Mouse (Mus musculus) neural tube, embryonic 15.5 days (tissue): ENCODE measurements around the gene C530008M17Rik. TPM values are rescaled to one million over a fixed set of nuclear protein-coding genes. Genes with fewer than 3 reads are reported as not detected.

Experiments
- ATAC-seq: fragments of 200-750 bp; cut with Nextera tagmentation; 2 replicates; pipeline ENCODE4 v1.8.0; 2017; ENCODE audit warnings: mild to moderate bottlenecking, moderate TSS enrichment, moderate library complexity; ENCODE audit not compliant: low FRiP score
- H3K27ac ChIP-seq: fragments of 300-500 bp; sonication (generic); replicated peaks from 2 replicates; pipeline ENCODE4 v1.5.1; 2015; ENCODE audit warnings: mild to moderate bottlenecking, inconsistent platforms
- H3K27me3 ChIP-seq: fragments of 300-500 bp; sonication (generic); replicated peaks from 2 replicates; pipeline ENCODE4 v1.6.1; 2015; ENCODE audit warnings: inconsistent platforms
- H3K36me3 ChIP-seq: fragments of 300-500 bp; sonication (generic); 2 replicates; pipeline ENCODE4 v1.6.1; 2015; ENCODE audit warnings: inconsistent platforms
- H3K4me1 ChIP-seq: fragments of 300-500 bp; sonication (generic); 2 replicates; pipeline ENCODE4 v1.6.1; 2015; ENCODE audit warnings: inconsistent platforms
- H3K4me2 ChIP-seq: fragments of 300-500 bp; sonication (generic); 2 replicates; pipeline ENCODE4 v1.6.1; 2015; ENCODE audit warnings: inconsistent platforms, mild to moderate bottlenecking, moderate library complexity
- H3K4me3 ChIP-seq: fragments of 300-500 bp; sonication (generic); replicated peaks from 2 replicates; pipeline ENCODE4 v1.5.1; 2015; ENCODE audit warnings: mild to moderate bottlenecking, inconsistent platforms
- H3K9ac ChIP-seq: fragments of 300-500 bp; sonication (generic); replicated peaks from 2 replicates; pipeline ENCODE4 v1.6.1; 2015; ENCODE audit warnings: mild to moderate bottlenecking, inconsistent platforms
- H3K9me3 ChIP-seq: fragments of 300-500 bp; sonication (generic); replicated peaks from 2 replicates; pipeline ENCODE4 v1.6.1; 2016; ENCODE audit warnings: inconsistent platforms
- WGBS: fragments of 180-500 bp; shearing (Covaris S2); methylation state at CpG from one replicate; pipeline ENCODE4 v1.1.7; 2015; ENCODE audit warnings: mixed read lengths; 5-methylcytosine and 5-hydroxymethylcytosine counted together
- polyA plus RNA-seq: library from polyadenylated mRNA; unstranded; fragments of >200 nt; fragmentation: Nextera tagmentation; extraction: Ambion mirVana; gene quantifications from 2 replicates; pipeline ENCODE4 v1.2.1, GENCODE M21; 2015

Gene C530008M17Rik
- polyA plus RNA-seq, 1 experiment from 2014 or later: 57.1 TPM

GRCm38 (mm10) chr5:76783104-76783441 is 126.8 kb downstream of the C530008M17Rik start:
- peak overlapping the region; percentile 79 for H3K27ac ChIP-seq
- 0 out of 2 replicates have a peak, but pooled peaks have one; percentile 2 for ATAC-seq
- no peak overlapping the region for H3K9ac ChIP-seq
- no peaks in the 10 kb centered on the region for H3K9me3 ChIP-seq
- H3K4me1 ChIP-seq: peaks cover 24% of the 10 kb centered on the region
- H3K36me3 ChIP-seq: no peaks in the 10 kb centered on the region
- no peaks in the 10 kb centered on the region for H3K27me3 ChIP-seq
- WGBS: 36% methylated on average over 8 of the region's 8 CpGs
- H3K4me2 ChIP-seq: no peak overlapping the region
- H3K4me3 ChIP-seq: no peak overlapping the region

DNA sequence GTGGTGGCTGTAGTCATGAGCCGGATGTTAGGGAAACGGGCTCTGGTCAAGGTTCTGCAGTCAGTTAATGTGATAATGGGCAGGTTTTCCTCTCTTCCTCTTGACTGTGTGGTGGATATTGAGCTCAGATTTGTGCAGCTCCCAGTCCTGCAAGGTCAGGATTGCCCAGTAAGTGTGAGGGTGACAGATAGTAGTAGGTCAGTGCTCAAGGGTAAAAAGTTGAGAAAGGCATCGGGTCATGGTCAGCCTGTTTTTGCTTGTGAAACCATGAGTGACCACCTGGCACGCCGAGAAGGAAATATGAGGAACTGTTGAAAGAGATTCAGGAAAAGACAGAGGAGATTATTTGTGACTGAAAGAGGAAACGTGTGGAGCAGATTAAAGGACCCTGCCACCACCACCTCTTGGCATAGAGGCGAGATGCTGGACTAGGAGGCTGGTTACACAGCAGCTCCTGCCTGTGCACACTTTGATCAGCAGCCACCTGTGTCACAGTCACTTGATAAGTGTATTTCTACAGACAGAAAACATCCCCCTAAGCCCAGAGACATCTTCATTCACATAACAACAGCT is 127.9 kb downstream of the C530008M17Rik start:
- Histone ChIP-seq H3K4me1 (peaks cover 21% of the 10 kb centered on the region), H3K9ac (no peak overlapping the region), H3K36me3 (no peaks in the 10 kb centered on the region), H3K27me3 (no peaks in the 10 kb centered on the region), H3K27ac (no peak overlapping the region), H3K4me2 (no peak overlapping the region), H3K9me3 (no peaks in the 10 kb centered on the region), H3K4me3 (no peak overlapping the region)
- ATAC-seq: no peak
- 86% methylated on average over 7 of the region's 7 CpGs for WGBS

- H3K4me2 ChIP-seq: no peak overlapping the region
- H3K36me3 ChIP-seq: no peaks in the 10 kb centered on the region
- peaks cover 21% of the 10 kb centered on the region for H3K4me1 ChIP-seq
- H3K4me3 ChIP-seq: no peak overlapping the region
- ATAC-seq: no peak
- H3K9ac ChIP-seq: no peak overlapping the region
- H3K9me3 ChIP-seq: no peaks in the 10 kb centered on the region
- 85% methylated on average over 6 of the region's 6 CpGs for WGBS
- no peak overlapping the region for H3K27ac ChIP-seq
- H3K27me3 ChIP-seq: no peaks in the 10 kb centered on the region
Measured at GRCm38 (mm10) chr5:76785013-76785412, 128.7 kb downstream of the C530008M17Rik start.

DNA sequence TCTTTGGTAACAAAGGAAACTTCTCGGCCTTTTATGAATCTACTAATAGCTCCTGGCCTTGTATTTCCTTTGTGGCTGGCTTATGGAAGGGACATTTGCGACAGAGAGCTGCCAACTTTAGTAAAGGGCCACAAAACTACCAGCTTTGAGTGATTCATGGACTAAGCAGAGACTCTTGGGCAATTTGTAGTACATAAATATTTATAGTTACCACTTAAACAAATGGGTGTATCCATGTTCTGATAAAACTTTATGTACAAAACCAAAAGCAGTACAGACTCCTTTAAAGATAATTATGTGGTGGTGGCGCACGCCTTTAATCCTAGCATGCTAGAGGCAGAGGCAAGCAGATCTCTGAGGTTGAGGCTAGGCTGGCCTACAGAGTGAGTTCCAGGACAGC is 133.6 kb downstream of the C530008M17Rik start:
- Histone ChIP-seq H3K4me3 (no peak overlapping the region), H3K36me3 (peaks cover 7% of the 10 kb centered on the region; the same call in 1 of the 2 replicates), H3K9ac (no peak overlapping the region), H3K9me3 (no peaks in the 10 kb centered on the region), H3K4me1 (no peaks in the 10 kb centered on the region), H3K27me3 (no peaks in the 10 kb centered on the region), H3K4me2 (no peak overlapping the region), H3K27ac (no peak overlapping the region)
- 85% methylated on average over 4 of the region's 4 CpGs for WGBS
- no peak for ATAC-seq

GRCm38 (mm10) chr5:76791280-76791679 is 135.0 kb downstream of the C530008M17Rik start:
- Histone ChIP-seq H3K36me3 (peaks cover 7% of the 10 kb centered on the region; the same call in 1 of the 2 replicates), H3K27me3 (no peaks in the 10 kb centered on the region), H3K4me2 (no peak overlapping the region), H3K4me1 (no peaks in the 10 kb centered on the region), H3K4me3 (no peak overlapping the region), H3K27ac (no peak overlapping the region), H3K9me3 (no peaks in the 10 kb centered on the region), H3K9ac (no peak overlapping the region)
- WGBS: 66% methylated on average over 4 of the region's 4 CpGs
- no peak for ATAC-seq

GRCm38 (mm10) chr5:76792720-76793119 is 136.4 kb downstream of the C530008M17Rik start:
- H3K36me3 ChIP-seq: peaks cover 7% of the 10 kb centered on the region; the same call in 1 of the 2 replicates
- no peak overlapping the region for H3K9ac ChIP-seq
- H3K9me3 ChIP-seq: no peaks in the 10 kb centered on the region
- no peak overlapping the region for H3K4me3 ChIP-seq
- no peaks in the 10 kb centered on the region for H3K27me3 ChIP-seq
- 93% methylated on average over 6 of the region's 6 CpGs for WGBS
- no peak overlapping the region for H3K27ac ChIP-seq
- no peak for ATAC-seq
- no peaks in the 10 kb centered on the region for H3K4me1 ChIP-seq
- H3K4me2 ChIP-seq: no peak overlapping the region

- 0 out of 2 replicates have a peak overlapping the region, but pooled peaks have one; percentile 23 for H3K27ac ChIP-seq
- H3K27me3 ChIP-seq: no peaks in the 10 kb centered on the region
- no peak for ATAC-seq
- H3K9ac ChIP-seq: no peak overlapping the region
- peaks cover 3% of the 10 kb centered on the region; the same call in 1 of the 2 replicates for H3K36me3 ChIP-seq
- no peaks in the 10 kb centered on the region for H3K9me3 ChIP-seq
- no peak overlapping the region for H3K4me3 ChIP-seq
- H3K4me1 ChIP-seq: no peaks in the 10 kb centered on the region
- 79% methylated on average over 8 of the region's 8 CpGs for WGBS
- no peak overlapping the region for H3K4me2 ChIP-seq
Measured at GRCm38 (mm10) chr5:76798043-76798442, 141.7 kb downstream of the C530008M17Rik start.

- Histone ChIP-seq H3K9ac (no peak overlapping the region), H3K4me2 (no peak overlapping the region), H3K27ac (no peak overlapping the region), H3K27me3 (no peaks in the 10 kb centered on the region), H3K36me3 (no peaks in the 10 kb centered on the region), H3K4me1 (no peaks in the 10 kb centered on the region), H3K9me3 (no peaks in the 10 kb centered on the region), H3K4me3 (no peak overlapping the region)
- ATAC-seq: no peak
- WGBS: 77% methylated on average over 10 of the region's 10 CpGs
Measured at GRCm38 (mm10) chr5:76799471-76799870, 143.2 kb downstream of the C530008M17Rik start.

DNA sequence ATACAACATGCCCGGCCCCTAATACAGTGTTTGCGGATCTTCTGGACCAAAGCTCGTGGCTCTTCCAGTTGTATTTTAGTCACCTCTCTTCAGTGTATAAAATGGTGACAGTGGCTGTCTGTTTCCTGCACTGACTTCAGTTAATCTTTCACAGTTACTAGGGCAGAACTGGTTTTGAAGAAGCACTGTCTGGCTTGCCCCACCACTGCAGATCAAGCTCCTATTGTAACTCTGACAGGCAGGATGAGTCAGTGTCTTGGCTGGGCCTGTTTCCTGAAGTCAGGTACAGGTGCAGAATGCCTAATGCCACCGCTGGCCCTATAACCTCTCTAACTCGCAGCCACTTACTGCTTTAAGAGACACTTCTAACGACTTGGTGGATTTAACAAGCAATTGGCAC is 152.7 kb downstream of the C530008M17Rik start:
- no peaks in the 10 kb centered on the region for H3K27me3 ChIP-seq
- ATAC-seq: no peak
- 87% methylated on average over 6 of the region's 6 CpGs for WGBS

GRCm38 (mm10) chr5:76815035-76815434 is 158.7 kb downstream of the C530008M17Rik start:
- no peak overlapping the region; the same call in 1 of the 2 replicates for H3K4me2 ChIP-seq
- H3K9me3 ChIP-seq: no peaks in the 10 kb centered on the region
- H3K9ac ChIP-seq: no peak overlapping the region
- peak overlapping the region; percentile 54; the same call in 1 of the 2 replicates for H3K27ac ChIP-seq
- ATAC-seq: peak; percentile 57; the same call in 1 of the 2 replicates
- WGBS: 37% methylated on average over 11 of the region's 11 CpGs
- no peaks in the 10 kb centered on the region for H3K27me3 ChIP-seq
- no peaks in the 10 kb centered on the region for H3K36me3 ChIP-seq
- H3K4me1 ChIP-seq: peaks cover 38% of the 10 kb centered on the region
- H3K4me3 ChIP-seq: no peak overlapping the region

More for the DNA sequence above, 152.7 kb downstream of the C530008M17Rik start:
- no peaks in the 10 kb centered on the region for H3K9me3 ChIP-seq
- H3K4me1 ChIP-seq: peaks cover 11% of the 10 kb centered on the region
- H3K27ac ChIP-seq: no peak overlapping the region
- H3K9ac ChIP-seq: no peak overlapping the region
- no peak overlapping the region for H3K4me2 ChIP-seq
- no peak overlapping the region for H3K4me3 ChIP-seq
- H3K36me3 ChIP-seq: no peaks in the 10 kb centered on the region

DNA sequence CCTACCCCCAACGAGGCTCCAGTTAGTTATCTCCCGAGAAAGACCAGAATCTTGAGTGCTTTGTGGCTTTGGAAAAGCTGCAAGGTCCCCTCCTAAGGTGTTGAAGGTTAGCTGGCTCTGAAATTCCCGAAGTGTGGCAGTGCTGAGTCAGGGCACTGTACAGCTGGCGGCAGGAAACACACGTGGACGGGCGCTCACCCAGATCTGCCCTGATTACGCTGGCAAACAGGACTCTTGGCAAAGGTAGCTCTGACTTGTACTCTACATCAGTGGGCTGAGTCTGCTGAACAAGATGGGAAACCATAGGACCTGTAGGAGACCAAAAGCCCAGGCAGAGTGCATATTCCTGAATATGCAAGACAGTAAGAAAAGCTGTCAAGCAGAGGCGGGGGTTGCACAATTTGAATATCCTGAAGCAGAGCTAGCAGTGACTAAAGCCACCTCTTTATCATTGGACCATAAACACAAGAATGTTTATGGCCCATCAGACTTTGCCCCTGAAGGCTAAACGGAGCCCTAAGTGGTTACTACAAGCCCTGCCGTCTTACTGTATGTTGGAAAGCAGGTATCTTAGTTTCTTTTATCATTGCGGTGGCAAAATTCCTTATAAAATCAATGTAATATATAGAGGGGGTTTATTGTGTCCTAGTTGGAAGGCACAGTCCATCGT is 159.6 kb downstream of the C530008M17Rik start:
- H3K4me3 ChIP-seq: no peak overlapping the region
- H3K4me1 ChIP-seq: peaks cover 38% of the 10 kb centered on the region
- 56% methylated on average over 13 of the region's 13 CpGs for WGBS
- H3K4me2 ChIP-seq: no peak overlapping the region
- no peaks in the 10 kb centered on the region for H3K36me3 ChIP-seq
- 0 out of 2 replicates have a peak overlapping the region, but pooled peaks have one; percentile 30 for H3K27ac ChIP-seq
- H3K27me3 ChIP-seq: no peaks in the 10 kb centered on the region
- H3K9me3 ChIP-seq: no peaks in the 10 kb centered on the region
- peak; percentile 40; the same call in 1 of the 2 replicates for ATAC-seq
- no peak overlapping the region for H3K9ac ChIP-seq

- Histone ChIP-seq H3K4me1 (peaks cover 32% of the 10 kb centered on the region), H3K4me2 (no peak overlapping the region), H3K36me3 (no peaks in the 10 kb centered on the region), H3K27me3 (no peaks in the 10 kb centered on the region), H3K9me3 (no peaks in the 10 kb centered on the region), H3K4me3 (no peak overlapping the region), H3K27ac (no peak overlapping the region), H3K9ac (no peak overlapping the region)
- ATAC-seq: no peak
- 87% methylated on average over 5 of the region's 5 CpGs for WGBS
Measured at GRCm38 (mm10) chr5:76816748-76817147, 160.4 kb downstream of the C530008M17Rik start.
